Mouse (Mus musculus): Measurements from ENCODE around the gene Amigo2.

Amigo2 gene

GRCm38 (mm10) chr15:97267094-97267695 lies 20.1 kb upstream of the Amigo2 start:
- DNase-seq (ENCODE audit: low read depth), result no peak

GRCm38 (mm10) chr15:97266236-97266845 lies 19.3 kb upstream of the Amigo2 start:
- no peak for DNase-seq (ENCODE audit: low read depth)

- DNase-seq (ENCODE audit: low read depth), result no peak
These were observed 15.2 kb upstream of the Amigo2 start for GRCm38 (mm10) chr15:97262251-97262650.

DNA sequence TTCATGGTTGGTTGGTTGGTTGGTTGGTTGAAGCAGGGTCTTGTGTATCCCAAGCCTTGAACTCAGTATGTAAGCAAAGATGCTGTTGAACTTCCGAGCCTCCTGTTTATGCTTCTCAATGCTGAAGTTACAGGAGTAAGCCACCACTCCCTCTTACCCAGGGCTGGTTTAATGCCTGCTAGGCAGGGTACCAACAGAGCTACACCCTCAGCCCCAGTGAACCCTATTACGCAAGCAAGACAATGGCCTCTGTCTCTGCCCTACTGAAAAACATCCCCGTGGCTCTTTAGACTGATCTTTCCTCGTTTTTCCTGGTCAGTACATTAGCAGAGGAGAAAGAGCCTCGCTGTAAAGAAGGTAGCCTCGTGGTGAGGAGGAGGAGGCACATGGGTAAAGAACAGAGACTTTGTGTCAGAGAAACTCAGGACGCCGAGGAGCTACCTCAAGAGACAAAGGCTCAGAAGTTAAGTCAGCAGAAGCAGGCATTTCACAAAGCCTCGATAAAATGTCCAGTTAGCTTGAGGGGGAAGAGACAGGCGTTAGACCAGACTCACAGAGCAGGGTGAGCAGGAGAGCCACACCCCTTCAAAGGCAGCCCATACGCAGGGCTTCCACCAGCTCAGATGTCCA lies 13.0 kb upstream of the Amigo2 start:
- DNase-seq (ENCODE audit: low read depth), result no peak

DNA sequence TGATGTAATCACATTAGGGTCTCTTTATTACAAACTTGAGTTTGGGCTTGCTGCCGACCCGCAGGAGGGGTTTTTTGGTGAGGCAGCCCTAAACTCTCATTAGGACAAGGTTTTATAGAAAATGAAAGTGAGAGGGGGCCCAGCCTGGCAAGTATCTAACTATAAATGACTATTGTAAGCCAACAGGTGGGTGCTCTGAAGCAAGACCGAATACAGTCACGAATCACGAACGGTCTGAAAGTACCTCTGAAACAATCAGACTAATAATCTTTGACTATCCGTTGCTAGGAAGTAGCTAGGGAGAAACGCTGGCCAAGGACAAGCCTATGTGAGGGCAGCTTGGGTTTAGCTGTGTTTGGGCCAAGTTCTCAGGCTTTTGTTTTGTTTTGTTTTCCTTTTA lies 12.2 kb upstream of the Amigo2 start:
- no peak for DNase-seq (ENCODE audit: low read depth)

DNA sequence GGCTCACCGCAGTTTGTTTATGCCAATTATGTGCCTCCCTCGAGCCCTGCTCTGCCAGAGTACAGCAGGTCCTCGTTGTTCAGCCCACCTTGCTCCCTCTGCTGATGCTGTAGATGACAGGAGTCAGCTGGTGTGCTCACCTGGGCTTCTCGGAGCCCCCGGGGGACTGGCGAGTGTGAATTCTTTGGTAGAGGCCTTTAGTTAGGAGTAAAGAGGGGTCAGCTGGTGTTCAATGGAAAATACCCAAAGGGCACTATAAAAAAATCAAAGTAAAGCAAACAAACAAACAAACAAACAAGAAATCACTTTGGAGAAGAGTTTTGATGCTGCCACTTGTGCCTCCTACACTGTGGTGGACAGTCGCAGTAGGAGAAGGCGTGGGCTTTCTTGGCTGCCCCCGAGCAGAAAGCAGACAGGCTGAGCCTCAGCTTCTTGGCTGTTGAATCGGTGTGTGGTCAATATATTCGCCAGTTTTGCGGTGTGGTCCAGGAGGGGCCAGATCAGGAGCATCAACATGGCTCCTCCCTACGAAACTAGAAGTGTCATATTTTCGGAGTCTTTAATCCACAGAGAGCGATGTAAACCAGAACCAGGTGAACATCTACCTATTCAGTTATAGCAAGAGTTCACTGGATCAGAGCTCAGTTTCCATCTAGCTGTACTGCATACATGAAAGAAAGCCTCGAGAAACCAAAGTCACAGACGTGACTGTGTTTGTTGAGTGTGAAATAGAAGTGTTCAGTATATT lies 11.6 kb upstream of the Amigo2 start:
- no peak for DNase-seq (ENCODE audit: low read depth)

DNA sequence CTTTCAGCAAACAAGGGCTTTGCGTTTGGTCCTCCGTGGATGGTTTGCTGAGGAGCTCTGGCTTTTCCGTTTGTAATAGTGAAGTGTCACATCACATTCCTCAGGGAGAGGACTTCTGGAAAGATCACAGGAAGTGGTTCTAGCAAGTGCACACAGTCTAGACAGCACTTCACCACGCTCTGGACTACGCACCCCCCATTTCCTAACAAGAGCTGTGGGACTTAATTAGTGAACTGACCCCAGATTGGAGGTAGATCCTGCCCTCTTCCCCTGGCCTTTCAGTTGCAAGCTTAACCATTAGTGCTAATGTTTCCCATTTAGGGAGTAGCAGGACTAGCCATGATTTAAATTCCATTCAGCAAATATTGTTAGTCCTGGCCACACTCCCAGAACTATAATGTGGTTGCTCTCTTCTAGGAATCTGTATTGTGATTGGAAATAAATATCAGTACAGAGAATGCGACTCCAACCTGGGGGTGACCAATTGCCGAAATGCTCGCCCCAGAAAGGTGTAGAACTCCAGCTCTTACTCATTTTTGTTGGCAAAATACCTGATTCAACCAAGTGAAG lies 10.2 kb upstream of the Amigo2 start:
- DNase-seq (ENCODE audit: low read depth), result no peak

GRCm38 (mm10) chr15:97256411-97256810 lies 9.3 kb upstream of the Amigo2 start:
- no peak for DNase-seq (ENCODE audit: low read depth)

GRCm38 (mm10) chr15:97255800-97256199 lies 8.7 kb upstream of the Amigo2 start:
- DNase-seq (ENCODE audit: low read depth), result no peak

DNA sequence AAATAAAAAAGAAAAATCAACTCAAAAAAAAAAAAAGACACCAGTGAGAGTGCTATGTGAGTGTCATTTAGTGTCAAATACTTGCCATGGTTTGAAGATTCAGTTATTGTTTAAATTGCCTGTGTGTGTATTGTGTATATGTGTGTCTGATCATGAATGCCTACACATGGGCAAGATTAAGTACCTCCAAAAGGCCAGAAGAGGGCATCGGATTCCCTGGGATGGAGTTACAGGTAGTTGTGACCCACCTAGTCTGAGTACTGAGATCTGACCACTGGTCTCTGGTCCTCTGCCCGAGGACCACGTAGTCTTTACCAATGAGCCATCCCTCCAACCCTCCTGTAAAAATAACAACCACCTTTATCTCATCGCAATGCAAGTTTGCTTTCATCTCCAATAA lies 7.3 kb upstream of the Amigo2 start:
- no peak for DNase-seq (ENCODE audit: low read depth)

DNA sequence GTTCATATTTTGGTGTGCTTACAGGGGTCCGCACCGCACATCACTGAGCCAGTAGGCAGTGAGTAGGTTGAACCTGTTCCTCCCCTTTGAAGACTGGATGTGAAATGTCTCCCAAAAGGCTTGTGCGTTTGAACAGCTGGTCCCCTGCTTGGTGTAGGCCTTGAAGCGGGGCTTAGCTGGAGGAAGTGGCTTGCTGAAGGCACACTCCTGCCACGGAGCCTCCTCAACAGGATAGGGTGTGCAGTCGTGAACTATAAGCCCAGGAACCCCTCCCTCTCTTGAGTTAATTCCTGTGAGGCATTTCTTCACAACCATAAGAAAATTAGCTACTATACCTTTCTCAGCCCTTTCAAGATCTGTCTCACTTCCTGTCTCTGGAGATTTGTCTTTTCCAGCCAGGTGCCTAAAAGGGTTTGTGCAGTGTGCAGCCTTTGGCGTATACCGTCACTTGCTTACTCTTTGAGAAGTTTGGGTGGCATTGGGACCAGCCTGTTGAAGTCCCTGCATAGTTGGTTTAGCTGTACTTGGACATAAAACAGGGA lies 5.5 kb upstream of the Amigo2 start:
- no peak for DNase-seq (ENCODE audit: low read depth)

DNA sequence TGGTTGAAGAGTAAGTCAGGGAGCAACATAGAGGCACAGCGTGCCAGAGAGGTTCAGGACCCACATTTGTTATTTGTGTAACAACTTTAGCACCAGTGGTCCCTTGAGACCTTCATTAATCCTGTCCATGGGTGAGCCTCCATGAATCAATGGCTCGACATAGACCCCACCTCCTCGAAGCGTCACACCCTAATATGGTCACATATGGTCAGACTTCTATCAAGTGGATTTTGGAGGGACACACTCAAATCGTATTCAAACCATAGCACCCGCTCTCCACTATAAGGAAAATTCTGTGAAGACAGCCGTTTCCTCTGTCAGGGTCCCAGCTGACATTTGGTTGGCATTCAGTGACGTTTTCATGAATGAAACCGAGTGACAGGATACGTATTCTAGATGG lies 2.2 kb upstream of the Amigo2 start:
- DNase-seq (ENCODE audit: low read depth), result no peak

DNA sequence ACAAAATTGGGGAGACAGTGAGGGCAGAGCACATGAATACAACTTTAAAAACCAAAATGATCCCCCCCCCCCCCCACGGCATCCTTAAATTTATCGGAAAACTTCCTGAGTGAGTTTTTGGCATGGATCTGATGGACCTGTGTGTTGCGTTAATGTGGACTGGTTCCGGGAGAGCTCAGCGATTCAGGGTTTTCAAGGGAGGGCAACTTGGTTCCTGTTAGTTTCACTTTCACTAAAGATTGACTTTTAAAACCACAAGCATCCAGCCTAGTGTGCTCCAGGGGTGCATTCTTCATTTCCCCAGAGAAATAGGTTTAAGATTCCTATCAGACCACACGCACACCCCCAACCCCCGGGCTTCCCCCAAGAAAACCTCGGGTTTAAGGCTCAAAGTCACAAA lies 1.2 kb upstream of the Amigo2 start:
- DNase-seq (ENCODE audit: low read depth), result peak; percentile 81

DNA sequence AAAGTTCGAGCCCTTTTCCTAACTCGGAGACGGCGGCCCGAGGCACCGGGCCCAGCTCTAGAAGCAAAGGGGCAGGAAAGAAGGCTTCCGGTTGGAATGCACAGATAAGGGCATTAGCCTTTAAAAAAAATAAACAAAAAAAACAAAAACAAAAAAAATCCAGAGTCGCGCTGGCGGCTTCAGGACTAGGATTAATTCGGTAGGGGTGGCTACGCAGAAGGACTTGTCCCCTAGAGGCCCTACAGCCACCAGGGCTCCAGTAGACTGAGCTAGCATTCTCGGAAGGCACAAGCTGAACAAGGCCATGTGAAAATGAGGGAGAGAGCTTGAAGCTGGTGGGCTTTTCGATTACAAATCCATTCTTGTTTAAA lies 689 bp upstream of the Amigo2 start:
- peak; percentile 69 for DNase-seq (ENCODE audit: low read depth)

DNA sequence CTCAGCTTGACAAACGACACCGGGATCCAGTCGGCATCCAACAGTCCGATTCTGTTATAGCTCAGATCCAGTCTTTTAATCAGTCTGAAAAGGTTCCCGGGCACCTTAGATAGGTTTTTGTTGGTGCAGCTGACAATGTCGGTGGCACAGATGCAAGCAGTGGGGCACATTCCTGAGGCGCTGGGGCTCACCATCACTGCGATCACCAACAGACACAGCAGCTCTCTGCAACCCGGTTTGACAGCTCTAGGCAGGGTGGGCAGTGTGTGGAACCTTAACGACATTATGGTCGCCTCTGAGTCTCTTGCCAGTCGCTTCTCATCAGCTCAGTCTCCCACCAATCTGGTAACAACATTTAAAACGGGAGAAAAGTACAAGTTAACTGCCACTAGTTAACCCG lies 831 bp downstream of the Amigo2 start:
- DNase-seq (ENCODE audit: low read depth), result peak; percentile 50

DNA sequence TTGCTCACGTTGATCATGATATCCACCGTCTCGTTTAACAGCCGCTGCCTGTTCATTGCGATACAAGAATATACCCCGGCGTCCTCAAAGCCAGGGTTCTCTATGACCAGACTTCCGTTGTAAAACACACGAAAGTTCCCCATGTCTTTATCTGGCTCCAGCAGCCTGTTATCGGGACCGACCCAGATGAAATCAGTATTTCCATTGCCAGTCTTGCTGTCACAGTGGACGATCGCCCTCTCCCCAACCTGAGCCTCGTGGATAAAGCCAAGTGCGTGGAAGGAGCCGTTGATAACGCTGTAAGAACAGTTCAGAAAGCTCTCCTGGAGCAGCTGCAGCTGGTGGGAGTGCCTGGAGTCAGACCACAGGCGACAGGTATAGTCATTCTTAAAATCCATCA lies 1.7 kb downstream of the Amigo2 start:
- DNase-seq (ENCODE audit: low read depth), result peak; percentile 55

GRCm38 (mm10) chr15:97236943-97237342 lies 10.1 kb downstream of the Amigo2 start:
- peak; percentile 71 for DNase-seq (ENCODE audit: low read depth)

DNA sequence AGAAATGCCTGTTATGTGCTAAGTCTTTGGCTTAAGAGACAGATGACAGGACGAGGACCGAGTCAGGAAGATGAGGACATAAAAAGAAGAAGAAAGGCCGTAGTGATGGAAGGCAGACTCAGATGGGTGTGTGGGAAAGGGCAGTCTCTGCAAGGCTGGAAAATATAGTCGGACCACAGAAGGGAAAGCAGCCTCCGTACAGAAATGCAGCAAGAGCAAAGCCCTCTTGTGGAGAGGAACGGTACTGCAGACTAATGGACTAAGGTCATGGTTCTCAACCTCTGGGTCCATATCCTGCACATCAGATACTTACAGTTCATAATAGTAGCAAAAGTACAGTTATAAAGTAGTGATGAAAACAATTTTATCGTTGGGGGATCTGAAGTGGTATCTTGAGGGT lies 11.9 kb downstream of the Amigo2 start:
- peak; percentile 86 for DNase-seq (ENCODE audit: low read depth)

- no peak for DNase-seq (ENCODE audit: low read depth)
These were observed 13.0 kb downstream of the Amigo2 start for GRCm38 (mm10) chr15:97234076-97234475.

- DNase-seq (ENCODE audit: low read depth), result no peak
These were observed 17.5 kb downstream of the Amigo2 start for GRCm38 (mm10) chr15:97229494-97230077.

GRCm38 (mm10) chr15:97224003-97224402 lies 23.1 kb downstream of the Amigo2 start:
- no peak for DNase-seq (ENCODE audit: low read depth)

DNA sequence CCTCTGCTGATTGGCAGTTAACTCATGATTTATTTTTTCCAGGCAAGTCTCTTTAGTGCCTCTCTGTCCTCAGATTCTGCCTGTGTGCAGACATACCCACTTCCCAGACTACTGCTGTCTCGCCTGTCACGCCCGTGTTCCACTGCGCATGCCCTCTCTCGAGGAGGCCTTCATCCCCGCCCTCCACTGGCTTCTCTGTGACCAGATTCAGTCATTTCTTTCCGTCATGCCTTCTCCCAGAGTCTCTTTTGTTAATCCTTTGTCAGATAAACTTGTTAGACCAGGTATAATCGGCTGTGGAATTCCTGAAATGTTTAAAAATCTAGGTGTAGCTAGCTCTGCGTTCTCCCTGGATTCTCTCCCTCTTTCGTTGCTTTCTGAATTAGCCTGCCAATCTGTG lies 23.7 kb downstream of the Amigo2 start:
- DNase-seq (ENCODE audit: low read depth), result no peak
